Mouse (Mus musculus): ENCODE data around the gene C77080.

The C77080 gene

GRCm38 (mm10) chr4:129237843-129238441 lies 23.3 kb downstream of the C77080 start:
- DNase-seq, result peak; percentile 63

GRCm38 (mm10) chr4:129236236-129236813 lies 24.9 kb downstream of the C77080 start:
- DNase-seq, result peak; percentile 42

GRCm38 (mm10) chr4:129235147-129235546 lies 26.1 kb downstream of the C77080 start:
- no peak for DNase-seq

- no peak for DNase-seq
Observed at GRCm38 (mm10) chr4:129234488-129234887, 26.7 kb downstream of the C77080 start.

- no peak for DNase-seq
Observed at GRCm38 (mm10) chr4:129232561-129233360, 28.4 kb downstream of the C77080 start.

- peak; percentile 53 for DNase-seq
Observed at GRCm38 (mm10) chr4:129231594-129232450, 29.4 kb downstream of the C77080 start.

- DNase-seq, result no peak
Observed at GRCm38 (mm10) chr4:129230926-129231325, 30.3 kb downstream of the C77080 start.

GRCm38 (mm10) chr4:129227985-129228381 lies 33.2 kb downstream of the C77080 start:
- DNase-seq, result peak; percentile 69

GRCm38 (mm10) chr4:129227170-129227984 lies 33.8 kb downstream of the C77080 start:
- DNase-seq, result peak; percentile 65

- peak; percentile 71 for DNase-seq
Observed at GRCm38 (mm10) chr4:129226441-129226963, 34.7 kb downstream of the C77080 start.

GRCm38 (mm10) chr4:129225315-129225714 lies 35.9 kb downstream of the C77080 start:
- peak; percentile 67 for DNase-seq

- peak; percentile 61 for DNase-seq
Observed at GRCm38 (mm10) chr4:129223421-129224281, 37.6 kb downstream of the C77080 start.

GRCm38 (mm10) chr4:129222019-129222925 lies 38.9 kb downstream of the C77080 start:
- peak; percentile 60 for DNase-seq

- peak; percentile 45 for DNase-seq
Observed at GRCm38 (mm10) chr4:129221097-129222010, 39.9 kb downstream of the C77080 start.

GRCm38 (mm10) chr4:129220376-129221089 lies 40.7 kb downstream of the C77080 start:
- peak; percentile 90 for DNase-seq

GRCm38 (mm10) chr4:129219198-129219597 lies 42.0 kb downstream of the C77080 start:
- DNase-seq, result peak; percentile 33

- peak; percentile 24 for DNase-seq
Observed at GRCm38 (mm10) chr4:129218569-129219175, 42.5 kb downstream of the C77080 start.

Data from cerebellum, adult 9-11 months (tissue).